Mouse (Mus musculus) hindbrain, embryonic 14.5 days (tissue): Measurements from ENCODE around the gene Ada. TPM values are rescaled to one million over a fixed set of nuclear protein-coding genes. Genes with fewer than 3 reads are reported as not detected.

ENCODE experiments used
- ATAC-seq: fragments of 200-750 bp; cut with Nextera tagmentation; 2 replicates; pipeline ENCODE4 v1.8.0; 2017; ENCODE audit warnings: moderate number of reproducible peaks, mild to moderate bottlenecking, moderate TSS enrichment, moderate library complexity; ENCODE audit not compliant: low FRiP score
- DNase-seq: peaks from one replicate; pipeline ENCODE4 v3.0.0-alpha.2; 2015; ENCODE audit warnings: low spot score
- H3K27ac ChIP-seq: fragments of 300-500 bp; sonication (generic); 2 replicates; pipeline ENCODE4 v1.5.1; 2014; ENCODE audit warnings: mild to moderate bottlenecking, moderate library complexity
- H3K27me3 ChIP-seq: fragments of 300-500 bp; sonication (generic); 2 replicates; pipeline ENCODE4 v1.6.1; 2014; ENCODE audit warnings: mild to moderate bottlenecking, low read length, mixed read lengths; ENCODE audit not compliant: control insufficient read depth, insufficient read depth
- H3K36me3 ChIP-seq: fragments of 300-500 bp; sonication (generic); replicated peaks from 2 replicates; pipeline ENCODE4 v1.6.1; 2014; ENCODE audit not compliant: control insufficient read depth, insufficient read depth
- H3K4me1 ChIP-seq: fragments of 300-500 bp; sonication (generic); replicated peaks from 2 replicates; pipeline ENCODE4 v1.6.1; 2014; ENCODE audit warnings: antibody characterized with exemption, low read length, mixed read lengths; ENCODE audit not compliant: control insufficient read depth, insufficient read depth
- H3K4me2 ChIP-seq: fragments of 300-500 bp; sonication (generic); replicated peaks from 2 replicates; pipeline ENCODE4 v1.6.1; 2014; ENCODE audit warnings: mild to moderate bottlenecking, moderate library complexity
- H3K4me3 ChIP-seq: fragments of 300-500 bp; sonication (generic); replicated peaks from 2 replicates; pipeline ENCODE4 v1.5.1; 2014; ENCODE audit warnings: mild to moderate bottlenecking, low read length
- H3K9ac ChIP-seq: fragments of 300-500 bp; sonication (generic); 2 replicates; pipeline ENCODE4 v1.6.1; 2014
- H3K9me3 ChIP-seq: fragments of 300-500 bp; sonication (generic); 2 replicates; pipeline ENCODE4 v1.6.1; 2016; ENCODE audit warnings: low read length; ENCODE audit not compliant: control insufficient read depth
- WGBS: fragments of 180-500 bp; shearing (Covaris S2); extraction: QIAGEN DNeasy Blood & Tissue Kit; methylation state at CpG from one replicate; pipeline ENCODE4 v1.1.7; 2014; 5-methylcytosine and 5-hydroxymethylcytosine counted together
- polyA plus RNA-seq: library from polyadenylated mRNA; unstranded; fragments of >200 nt; fragmentation: Nextera tagmentation; extraction: Ambion mirVana; gene quantifications from 2 replicates; pipeline ENCODE4 v1.2.1, GENCODE M21; 2014

The Ada gene
- polyA plus RNA-seq, 1 experiment from 2014 or later = 3.0 TPM

GRCm38 (mm10) chr2:163710000-163710399 lies 40.0 kb downstream of the Ada start:
- 87% methylated on average over 9 of the region's 9 CpGs for whole genome bisulfite sequencing
- no peaks in the 10 kb centered on the region for H3K27me3 ChIP-seq
- H3K27ac ChIP-seq = no peak overlapping the region
- no peaks in the 10 kb centered on the region for H3K4me1 ChIP-seq
- DNase-seq = no peak
- no peak overlapping the region for H3K4me2 ChIP-seq
- no peak for ATAC-seq
- H3K9ac ChIP-seq = no peak overlapping the region
- no peaks in the 10 kb centered on the region for H3K9me3 ChIP-seq
- no peak overlapping the region for H3K4me3 ChIP-seq
- H3K36me3 ChIP-seq = no peaks in the 10 kb centered on the region; the same call in 1 of the 2 replicates

GRCm38 (mm10) chr2:163708763-163709250 lies 41.2 kb downstream of the Ada start:
- Histone ChIP-seq H3K4me3 (no peak overlapping the region), H3K4me2 (no peak overlapping the region), H3K27ac (no peak overlapping the region), H3K9me3 (no peaks in the 10 kb centered on the region), H3K9ac (no peak overlapping the region), H3K27me3 (no peaks in the 10 kb centered on the region), H3K4me1 (no peaks in the 10 kb centered on the region), H3K36me3 (peaks cover 6% of the 10 kb centered on the region)
- ATAC-seq (no peak), DNase-seq (no peak)
- 68% methylated on average over 5 of the region's 6 CpGs for WGBS

- no peak overlapping the region for H3K9ac ChIP-seq
- no peak overlapping the region for H3K27ac ChIP-seq
- no peaks in the 10 kb centered on the region for H3K27me3 ChIP-seq
- 93% methylated on average over 5 of the region's 5 CpGs for WGBS
- no peak for ATAC-seq
- H3K4me3 ChIP-seq = no peak overlapping the region
- H3K4me1 ChIP-seq = 0 out of 2 replicates have a peak, but pooled peaks cover 1% of the 10 kb centered on the region
- no peak overlapping the region for H3K4me2 ChIP-seq
- DNase-seq = no peak
- H3K9me3 ChIP-seq = no peaks in the 10 kb centered on the region
- H3K36me3 ChIP-seq = peaks cover 6% of the 10 kb centered on the region
Observed at GRCm38 (mm10) chr2:163708321-163708720, 41.7 kb downstream of the Ada start.

- WGBS = 94% methylated on average over 5 of the region's 5 CpGs
- no peak overlapping the region for H3K4me3 ChIP-seq
- H3K9ac ChIP-seq = no peak overlapping the region
- no peaks in the 10 kb centered on the region for H3K27me3 ChIP-seq
- no peak overlapping the region for H3K27ac ChIP-seq
- ATAC-seq (no peak), DNase-seq (no peak)
- peaks cover 6% of the 10 kb centered on the region for H3K36me3 ChIP-seq
- no peak overlapping the region for H3K4me2 ChIP-seq
- H3K9me3 ChIP-seq = no peaks in the 10 kb centered on the region
- 0 out of 2 replicates have a peak, but pooled peaks cover 10% of the 10 kb centered on the region for H3K4me1 ChIP-seq
Observed at GRCm38 (mm10) chr2:163703599-163704260, 46.3 kb downstream of the Ada start.

- Histone ChIP-seq H3K27me3 (no peaks in the 10 kb centered on the region), H3K9me3 (no peaks in the 10 kb centered on the region), H3K4me1 (0 out of 2 replicates have a peak, but pooled peaks cover 10% of the 10 kb centered on the region), H3K9ac (no peak overlapping the region), H3K27ac (no peak overlapping the region), H3K4me3 (no peak overlapping the region), H3K36me3 (peaks cover 6% of the 10 kb centered on the region), H3K4me2 (no peak overlapping the region)
- no peak for DNase-seq
- WGBS = 77% methylated on average over 5 of the region's 5 CpGs
- ATAC-seq = no peak
Observed at GRCm38 (mm10) chr2:163702921-163703320, 47.1 kb downstream of the Ada start.

- H3K9ac ChIP-seq = no peak overlapping the region
- H3K9me3 ChIP-seq = no peaks in the 10 kb centered on the region
- no peak overlapping the region for H3K4me3 ChIP-seq
- H3K4me2 ChIP-seq = no peak overlapping the region
- 80% methylated on average over 7 of the region's 7 CpGs for WGBS
- no peak overlapping the region for H3K27ac ChIP-seq
- no peaks in the 10 kb centered on the region for H3K27me3 ChIP-seq
- no peak for ATAC-seq
- H3K36me3 ChIP-seq = peaks cover 6% of the 10 kb centered on the region
- DNase-seq = no peak
- H3K4me1 ChIP-seq = 0 out of 2 replicates have a peak, but pooled peaks cover 10% of the 10 kb centered on the region
Observed at GRCm38 (mm10) chr2:163702431-163702830, 47.6 kb downstream of the Ada start.

GRCm38 (mm10) chr2:163699078-163699780 lies 50.8 kb downstream of the Ada start:
- Histone ChIP-seq H3K9me3 (no peaks in the 10 kb centered on the region), H3K36me3 (no peaks in the 10 kb centered on the region; the same call in 1 of the 2 replicates), H3K27ac (no peak overlapping the region), H3K4me3 (no peak overlapping the region), H3K9ac (no peak overlapping the region), H3K4me2 (no peak overlapping the region), H3K27me3 (no peaks in the 10 kb centered on the region), H3K4me1 (0 out of 2 replicates have a peak, but pooled peaks cover 10% of the 10 kb centered on the region)
- WGBS = 76% methylated on average over 11 of the region's 11 CpGs
- DNase-seq = no peak
- no peak for ATAC-seq

- Histone ChIP-seq H3K4me2 (no peak overlapping the region), H3K4me1 (peaks cover 5% of the 10 kb centered on the region; the same call in 1 of the 2 replicates), H3K36me3 (no peaks in the 10 kb centered on the region), H3K9me3 (no peaks in the 10 kb centered on the region), H3K27ac (no peak overlapping the region), H3K27me3 (no peaks in the 10 kb centered on the region), H3K4me3 (no peak overlapping the region), H3K9ac (no peak overlapping the region)
- 71% methylated on average over 11 of the region's 16 CpGs for WGBS
- DNase-seq (no peak), ATAC-seq (no peak)
Observed at GRCm38 (mm10) chr2:163697764-163698480, 52.1 kb downstream of the Ada start.

- Histone ChIP-seq H3K9ac (no peak overlapping the region), H3K4me2 (no peak overlapping the region), H3K27me3 (no peaks in the 10 kb centered on the region), H3K27ac (no peak overlapping the region), H3K9me3 (no peaks in the 10 kb centered on the region), H3K36me3 (no peaks in the 10 kb centered on the region), H3K4me1 (no peaks in the 10 kb centered on the region; the same call in 1 of the 2 replicates), H3K4me3 (no peak overlapping the region)
- 32% methylated on average over 2 of the region's 2 CpGs for WGBS
- ATAC-seq = no peak
- no peak for DNase-seq
Observed at GRCm38 (mm10) chr2:163696763-163697162, 53.3 kb downstream of the Ada start.
